Mouse (Mus musculus): ENCODE measurements around the gene Defb48. TPM values are rescaled to one million over a fixed set of nuclear protein-coding genes. Genes with fewer than 3 reads are reported as not detected.

Defb48 gene
- polyA plus RNA-seq (2015; fragmentation: Nextera tagmentation; extraction: Ambion mirVana), result not detected in 2 replicates

DNA sequence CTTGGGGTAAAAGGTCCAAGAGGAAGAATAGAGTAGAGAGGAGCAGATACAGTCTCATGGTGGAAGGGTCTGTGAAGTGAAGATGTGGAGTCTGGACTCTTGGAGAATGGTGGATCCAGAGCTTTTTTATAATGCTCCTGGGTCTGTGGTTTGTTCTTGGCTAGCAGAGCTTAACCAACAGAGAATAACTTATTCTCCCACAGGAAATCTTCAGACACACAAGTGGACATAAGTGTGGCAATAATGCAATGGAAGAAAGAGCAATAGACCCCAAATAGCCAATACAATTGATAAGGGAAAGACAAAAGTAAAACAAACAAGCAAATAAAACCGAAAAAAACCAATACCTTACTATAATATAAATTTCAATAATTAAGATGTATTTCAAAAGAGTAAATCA is at the start of gene Defb48:
Gene Defb48 (minus strand): TSS at position 101 of the 400 bp plus-strand sequence.
- Histone ChIP-seq H3K4me3 (replicated peaks) (no peak within 1 kb of the TSS), H3K36me3 (no peaks in the 10 kb centered on the region), H3K27me3 (replicated peaks) (no peaks in the 10 kb centered on the region), H3K4me2 (replicated peaks) (no peak within 1 kb of the TSS), H3K4me1 (replicated peaks) (no peaks in the 10 kb centered on the region), H3K9me3 (no peaks in the 10 kb centered on the region), H3K27ac (no peak within 1 kb of the TSS), H3K9ac (no peak within 1 kb of the TSS)
- WGBS, result 64% methylated on average over 1 of the region's 1 CpGs
- ATAC-seq, result no peak

DNA sequence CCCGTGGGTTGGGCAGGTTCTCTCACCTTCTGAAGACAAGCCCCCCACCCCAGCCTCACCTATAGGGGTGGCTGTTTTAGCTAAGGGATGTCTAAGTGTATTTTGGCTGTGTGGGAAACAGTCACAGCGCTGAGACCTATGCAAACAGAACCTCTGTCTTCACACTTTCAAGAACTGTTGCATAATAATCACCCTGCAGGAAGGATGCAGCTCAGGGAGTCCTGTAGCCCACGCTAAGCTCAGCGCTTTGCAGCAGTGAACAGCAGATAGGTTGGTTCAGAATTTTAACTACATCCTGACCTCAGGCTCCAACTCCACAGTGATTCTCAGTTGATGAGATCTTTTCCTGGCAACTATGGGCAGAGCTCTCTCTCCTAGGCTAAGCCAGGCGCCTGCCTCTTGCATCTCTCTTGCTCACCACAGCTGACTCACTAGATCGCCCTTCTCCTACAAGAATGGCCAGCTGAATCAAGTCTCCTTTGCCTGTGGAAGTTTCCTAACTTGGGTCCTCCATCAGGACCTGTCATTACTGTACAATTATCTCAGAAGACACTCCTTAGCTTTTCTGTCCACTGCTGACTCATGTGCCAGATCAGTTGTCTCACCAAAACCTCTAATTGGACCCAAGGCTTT is 36.3 kb upstream of the Defb48 start:
- no peak overlapping the region for H3K4me2 ChIP-seq (replicated peaks)
- WGBS, result 51% methylated on average over 6 of the region's 6 CpGs
- no peak overlapping the region for H3K9ac ChIP-seq
- no peaks in the 10 kb centered on the region for H3K27me3 ChIP-seq (replicated peaks)
- no peak for ATAC-seq
- H3K9me3 ChIP-seq, result no peaks in the 10 kb centered on the region
- no peaks in the 10 kb centered on the region for H3K4me1 ChIP-seq (replicated peaks)
- no peak overlapping the region for H3K27ac ChIP-seq
- no peak overlapping the region for H3K4me3 ChIP-seq (replicated peaks)
- no peaks in the 10 kb centered on the region for H3K36me3 ChIP-seq

DNA sequence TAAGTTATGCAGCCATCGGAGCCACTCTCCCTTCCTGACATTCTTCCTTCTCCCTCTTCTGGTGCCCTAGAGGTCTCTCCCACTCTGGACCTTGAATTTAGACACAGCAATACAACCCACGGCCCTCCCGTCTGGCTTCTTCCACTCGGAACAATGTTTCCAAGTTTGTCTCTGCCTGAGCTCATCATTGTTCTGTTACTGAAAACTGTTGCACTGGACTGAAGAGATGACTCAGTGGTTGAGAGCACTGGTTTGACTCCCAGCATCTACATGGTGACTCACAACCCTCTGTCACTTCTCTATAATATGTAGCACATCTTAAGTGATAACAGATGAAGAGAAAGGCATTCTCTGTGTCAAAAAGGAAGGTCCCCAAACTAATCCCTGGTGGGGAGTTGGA is 30.4 kb upstream of the Defb48 start:
- Histone ChIP-seq H3K4me2 (replicated peaks) (no peak overlapping the region), H3K36me3 (no peaks in the 10 kb centered on the region), H3K4me1 (replicated peaks) (no peaks in the 10 kb centered on the region), H3K27me3 (replicated peaks) (no peaks in the 10 kb centered on the region), H3K9ac (no peak overlapping the region), H3K4me3 (replicated peaks) (no peak overlapping the region), H3K9me3 (no peaks in the 10 kb centered on the region), H3K27ac (no peak overlapping the region)
- ATAC-seq, result no peak
- WGBS, result 86% methylated on average over 4 of the region's 4 CpGs

DNA sequence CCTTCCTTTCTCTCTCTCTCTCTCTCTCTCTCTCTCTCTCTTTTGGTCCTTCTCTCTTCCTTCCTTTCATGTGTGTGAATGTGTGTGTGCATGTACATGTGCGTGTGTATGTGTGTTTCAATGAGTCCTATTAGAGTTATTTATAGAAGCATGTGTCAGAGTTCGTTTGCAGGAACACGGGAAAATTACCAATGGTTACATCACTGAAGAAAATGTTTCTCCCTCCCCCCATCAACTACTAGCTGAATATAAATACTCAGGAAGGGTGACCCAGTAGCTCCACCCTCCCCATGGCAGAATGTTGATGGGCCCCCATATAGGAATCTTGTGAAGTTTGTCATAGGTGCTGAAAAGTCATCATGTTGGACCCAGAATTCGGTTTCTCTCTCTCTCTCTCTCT is 28.8 kb upstream of the Defb48 start:
- ATAC-seq, result no peak
- H3K9ac ChIP-seq, result no peak overlapping the region
- H3K27ac ChIP-seq, result no peak overlapping the region
- no peak overlapping the region for H3K4me3 ChIP-seq (replicated peaks)
- H3K4me1 ChIP-seq (replicated peaks), result no peaks in the 10 kb centered on the region
- no peak overlapping the region for H3K4me2 ChIP-seq (replicated peaks)
- H3K36me3 ChIP-seq, result no peaks in the 10 kb centered on the region
- H3K27me3 ChIP-seq (replicated peaks), result no peaks in the 10 kb centered on the region
- WGBS, result 78% methylated on average over 4 of the region's 4 CpGs
- H3K9me3 ChIP-seq, result no peaks in the 10 kb centered on the region

DNA sequence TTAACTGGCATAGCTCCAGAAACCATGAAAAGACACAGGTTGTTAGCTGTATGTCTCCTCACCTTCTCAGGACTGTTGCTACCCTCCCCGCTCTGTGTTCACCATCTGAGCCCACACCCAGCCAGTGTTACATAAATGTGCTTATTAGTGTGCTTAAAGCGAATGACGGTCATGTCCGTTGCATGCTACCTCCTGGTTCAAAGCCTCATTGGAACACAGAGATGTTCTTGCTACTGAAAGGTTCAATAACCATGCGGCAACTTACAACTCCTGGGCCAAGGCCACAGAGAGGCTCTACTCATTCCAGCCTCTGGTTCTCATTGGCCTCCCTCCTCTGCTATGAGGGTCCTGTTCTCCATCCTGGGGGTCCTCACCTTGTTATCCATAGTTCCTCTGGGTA is 27.2 kb upstream of the Defb48 start, which contains the start of gene Defb43:
Gene Defb43 (plus strand): TSS at position 301 of the 400 bp plus-strand sequence.
- Histone ChIP-seq H3K36me3 (no peaks in the 10 kb centered on the region), H3K4me3 (replicated peaks) (no peak within 1 kb of the TSS), H3K4me2 (replicated peaks) (no peak within 1 kb of the TSS), H3K9ac (no peak within 1 kb of the TSS), H3K27ac (no peak within 1 kb of the TSS), H3K9me3 (no peaks in the 10 kb centered on the region), H3K27me3 (replicated peaks) (no peaks in the 10 kb centered on the region), H3K4me1 (replicated peaks) (no peaks in the 10 kb centered on the region)
- 93% methylated on average over 5 of the region's 5 CpGs for WGBS
- no peak for ATAC-seq

DNA sequence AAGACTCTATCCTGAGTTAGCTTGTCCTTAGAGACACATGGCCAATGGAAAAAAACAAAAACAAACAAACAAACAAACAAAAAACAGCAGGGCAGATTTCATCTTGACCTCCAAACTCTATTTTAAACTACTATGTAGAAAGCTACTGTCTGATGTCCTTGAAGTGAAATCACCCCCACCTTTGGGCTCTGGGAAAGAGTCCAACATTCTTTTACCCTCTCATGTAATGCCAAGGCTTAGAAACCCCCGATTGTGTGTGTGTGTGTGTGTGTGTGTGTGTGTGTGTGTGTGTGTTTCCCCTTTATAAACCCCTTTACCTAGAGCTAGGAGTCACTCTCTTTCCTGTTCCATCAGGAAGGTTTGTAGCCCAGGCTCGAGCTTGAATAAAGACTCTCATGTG is 18.3 kb upstream of the Defb48 start:
- Histone ChIP-seq H3K36me3 (no peaks in the 10 kb centered on the region), H3K4me2 (replicated peaks) (no peak overlapping the region), H3K9me3 (no peaks in the 10 kb centered on the region), H3K27ac (no peak overlapping the region), H3K9ac (no peak overlapping the region), H3K27me3 (replicated peaks) (no peaks in the 10 kb centered on the region), H3K4me3 (replicated peaks) (no peak overlapping the region), H3K4me1 (replicated peaks) (no peaks in the 10 kb centered on the region)
- 76% methylated on average over 2 of the region's 2 CpGs for WGBS
- no peak for ATAC-seq

DNA sequence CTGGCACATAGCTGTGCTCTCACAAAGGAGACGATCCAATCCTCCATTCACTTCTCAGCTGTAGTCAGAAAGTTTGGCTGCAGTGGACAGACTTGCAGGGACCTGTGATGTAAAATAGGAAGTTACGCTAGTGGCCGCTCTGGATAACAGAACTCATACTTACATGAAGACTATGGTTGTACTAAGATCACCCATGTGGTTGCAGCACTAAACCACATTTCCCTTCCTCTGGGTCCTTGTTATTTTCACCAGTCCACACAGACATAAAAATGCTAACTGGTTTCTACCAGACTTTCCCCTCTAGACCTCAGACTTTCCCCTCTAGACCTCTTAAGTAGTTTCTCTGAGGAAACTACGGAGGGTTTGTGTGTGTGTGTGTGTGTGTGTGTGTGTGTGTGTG is 14.7 kb upstream of the Defb48 start:
- no peak overlapping the region for H3K9ac ChIP-seq
- no peak for ATAC-seq
- H3K4me2 ChIP-seq (replicated peaks), result no peak overlapping the region
- H3K27me3 ChIP-seq (replicated peaks), result no peaks in the 10 kb centered on the region
- whole genome bisulfite sequencing, result 87% methylated on average over 4 of the region's 4 CpGs
- H3K36me3 ChIP-seq, result no peaks in the 10 kb centered on the region
- H3K4me1 ChIP-seq (replicated peaks), result no peaks in the 10 kb centered on the region
- H3K9me3 ChIP-seq, result no peaks in the 10 kb centered on the region
- no peak overlapping the region for H3K27ac ChIP-seq
- H3K4me3 ChIP-seq (replicated peaks), result no peak overlapping the region

DNA sequence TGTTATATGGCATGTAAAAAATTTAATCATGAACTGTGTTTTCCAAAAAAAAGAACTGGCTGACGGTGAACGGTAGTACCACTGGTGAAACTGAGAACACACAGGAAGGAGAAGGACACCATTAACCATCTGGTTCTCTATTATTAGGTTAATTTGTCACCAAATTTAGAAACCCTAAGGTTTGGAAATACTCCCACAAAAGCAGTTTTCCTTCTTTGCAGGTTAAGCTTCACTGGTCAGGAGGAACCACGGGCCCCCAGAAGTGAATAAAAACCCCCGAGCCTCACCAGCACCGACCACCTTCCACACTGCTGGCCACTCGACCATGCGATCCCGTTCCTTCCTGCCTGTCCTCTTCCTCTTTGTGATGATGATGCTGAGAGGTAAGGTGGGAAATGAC is 13.5 kb upstream of the Defb48 start, which contains the start of gene Defb47:
Gene Defb47 (plus strand): TSS at position 301 of the 400 bp plus-strand sequence.
- H3K9ac ChIP-seq, result no peak within 1 kb of the TSS
- H3K36me3 ChIP-seq, result no peaks in the 10 kb centered on the region
- H3K27me3 ChIP-seq (replicated peaks), result no peaks in the 10 kb centered on the region
- 89% methylated on average over 8 of the region's 8 CpGs for WGBS
- ATAC-seq, result no peak
- H3K4me3 ChIP-seq (replicated peaks), result no peak within 1 kb of the TSS
- no peak within 1 kb of the TSS for H3K4me2 ChIP-seq (replicated peaks)
- H3K4me1 ChIP-seq (replicated peaks), result no peaks in the 10 kb centered on the region
- H3K9me3 ChIP-seq, result no peaks in the 10 kb centered on the region
- no peak within 1 kb of the TSS for H3K27ac ChIP-seq

DNA sequence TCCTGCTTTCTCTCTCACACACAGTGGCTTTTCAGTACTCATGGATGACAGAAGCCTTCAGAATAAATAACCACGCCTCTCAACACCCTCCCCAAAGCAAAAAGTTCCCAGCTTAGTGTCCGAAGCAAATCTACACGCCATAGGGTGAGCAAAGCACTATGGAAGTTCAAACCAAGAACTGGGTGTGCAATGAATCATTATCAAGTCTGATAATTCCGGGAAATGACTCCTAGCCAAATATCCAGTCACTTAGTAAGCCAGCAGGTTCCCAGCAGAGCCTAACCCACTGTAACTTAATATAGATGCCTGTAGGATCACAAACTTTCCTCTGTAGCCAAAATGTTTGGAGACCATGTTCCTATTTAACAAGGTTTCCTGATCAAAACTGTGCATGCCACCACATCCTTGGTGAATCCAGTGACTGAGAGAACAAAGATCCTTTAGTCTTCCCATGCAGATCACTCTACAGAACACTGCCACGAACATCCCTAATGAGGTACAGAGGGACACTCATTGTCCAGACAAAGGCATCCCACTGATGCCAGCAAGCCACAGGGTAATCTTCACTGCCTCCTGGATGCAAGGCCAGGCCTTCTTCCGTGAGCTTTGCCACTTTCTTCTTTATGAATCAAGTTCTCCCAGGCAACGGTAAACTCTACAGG is 7.7 kb upstream of the Defb48 start:
- Histone ChIP-seq H3K4me3 (replicated peaks) (no peak overlapping the region), H3K9me3 (no peaks in the 10 kb centered on the region), H3K36me3 (no peaks in the 10 kb centered on the region), H3K27ac (no peak overlapping the region), H3K27me3 (replicated peaks) (no peaks in the 10 kb centered on the region), H3K4me2 (replicated peaks) (no peak overlapping the region), H3K9ac (no peak overlapping the region), H3K4me1 (replicated peaks) (no peaks in the 10 kb centered on the region)
- ATAC-seq, result no peak
- 74% methylated on average over 7 of the region's 7 CpGs for WGBS

DNA sequence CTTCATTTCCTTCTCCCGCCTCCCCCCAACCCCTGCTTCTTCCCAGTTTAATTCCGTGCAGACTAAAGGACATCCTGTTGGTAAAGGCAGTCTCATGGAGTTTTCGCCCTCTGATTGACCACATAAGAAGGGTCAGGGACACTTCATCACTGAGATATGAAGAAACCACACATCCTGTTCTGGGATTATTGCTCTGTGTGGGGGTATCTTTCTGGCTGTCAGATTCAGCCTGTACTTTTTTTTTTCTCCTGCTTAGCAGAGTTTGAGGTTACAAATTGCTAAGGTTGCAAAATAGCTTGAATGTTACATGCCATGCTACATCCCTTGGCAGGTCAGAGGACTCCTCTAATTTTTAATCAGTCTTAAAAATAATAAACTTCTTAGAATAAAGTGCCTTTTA is 7.0 kb upstream of the Defb48 start:
- H3K4me2 ChIP-seq (replicated peaks), result no peak overlapping the region
- 62% methylated on average over 3 of the region's 3 CpGs for WGBS
- H3K4me3 ChIP-seq (replicated peaks), result no peak overlapping the region
- no peak overlapping the region for H3K27ac ChIP-seq
- no peaks in the 10 kb centered on the region for H3K36me3 ChIP-seq
- no peaks in the 10 kb centered on the region for H3K9me3 ChIP-seq
- no peak overlapping the region for H3K9ac ChIP-seq
- H3K27me3 ChIP-seq (replicated peaks), result no peaks in the 10 kb centered on the region
- ATAC-seq, result no peak
- H3K4me1 ChIP-seq (replicated peaks), result no peaks in the 10 kb centered on the region

DNA sequence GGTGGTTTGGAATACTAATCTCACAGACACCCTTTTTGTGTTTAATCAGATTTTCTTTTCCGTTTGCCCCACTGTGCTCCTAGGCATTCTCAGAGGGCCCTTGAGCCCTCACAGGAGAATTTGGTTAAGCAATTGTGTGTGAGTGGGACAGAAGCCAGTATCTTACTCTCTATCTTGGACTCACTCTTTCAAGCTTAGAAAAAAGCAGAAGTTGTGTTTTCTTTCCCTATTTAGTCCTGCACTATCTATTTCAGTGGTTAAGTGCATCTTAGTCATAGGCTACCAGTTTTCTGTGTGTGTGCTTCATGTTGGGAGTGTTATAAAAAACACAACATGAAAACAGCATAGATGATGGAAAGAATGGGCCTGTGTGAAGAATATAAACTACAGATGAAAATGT is 4.5 kb downstream of the Defb48 start:
- H3K9ac ChIP-seq, result no peak overlapping the region
- no peak overlapping the region for H3K27ac ChIP-seq
- H3K36me3 ChIP-seq, result no peaks in the 10 kb centered on the region
- no peaks in the 10 kb centered on the region for H3K9me3 ChIP-seq
- ATAC-seq, result no peak
- 59% methylated on average over 1 of the region's 1 CpGs for WGBS
- no peak overlapping the region for H3K4me2 ChIP-seq (replicated peaks)
- H3K27me3 ChIP-seq (replicated peaks), result no peaks in the 10 kb centered on the region
- H3K4me1 ChIP-seq (replicated peaks), result no peaks in the 10 kb centered on the region
- H3K4me3 ChIP-seq (replicated peaks), result no peak overlapping the region

DNA sequence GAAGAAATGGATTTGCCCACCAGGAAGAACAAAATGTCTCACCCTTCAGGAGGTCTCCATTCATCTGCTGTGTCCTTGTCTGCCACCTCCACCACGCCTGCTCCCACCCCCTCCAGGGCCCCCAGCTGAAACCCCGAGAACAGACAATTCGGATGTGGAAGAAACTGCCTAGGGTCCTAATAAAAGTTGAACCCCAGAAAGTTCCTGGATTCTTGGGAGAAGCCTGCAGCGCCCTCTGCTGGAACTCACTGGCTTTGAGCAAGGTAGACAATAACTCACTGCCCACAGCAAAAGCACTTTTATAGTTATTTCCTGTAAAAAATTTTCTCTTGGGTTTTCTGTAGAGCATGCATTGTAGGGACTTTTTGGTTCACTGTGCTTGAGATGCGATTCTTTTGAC is 9.3 kb downstream of the Defb48 start:
- 9% methylated on average over 5 of the region's 5 CpGs for WGBS
- Histone ChIP-seq H3K9ac (no peak overlapping the region), H3K4me2 (replicated peaks) (no peak overlapping the region), H3K27ac (no peak overlapping the region), H3K9me3 (no peaks in the 10 kb centered on the region), H3K27me3 (replicated peaks) (no peaks in the 10 kb centered on the region), H3K4me3 (replicated peaks) (no peak overlapping the region), H3K36me3 (no peaks in the 10 kb centered on the region), H3K4me1 (replicated peaks) (no peaks in the 10 kb centered on the region)
- no peak for ATAC-seq

Measured in intestine, embryonic 15.5 days (tissue).